16 mouse cellular contexts compared by ENCODE assay signal in the genomic region with DNA sequence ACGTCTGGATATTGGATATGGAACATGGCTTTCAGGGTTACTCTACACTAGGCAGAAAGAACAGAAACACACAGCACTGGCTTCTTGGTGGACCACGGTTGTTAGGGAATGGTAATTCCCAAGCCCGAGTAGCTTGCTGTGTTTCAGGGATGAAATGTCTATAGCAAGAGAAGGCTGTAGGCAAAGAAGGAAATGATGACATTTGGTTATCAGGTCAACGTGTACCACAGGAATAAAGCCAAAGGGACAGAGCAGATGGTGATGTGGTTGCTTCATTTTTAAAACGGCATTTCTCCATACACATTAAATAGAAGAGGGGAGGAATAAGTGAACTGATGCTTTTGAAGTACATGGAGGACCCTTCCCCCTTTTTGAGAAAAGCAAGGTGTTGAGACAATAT.
"Had no signal": no experiment of that assay in that cellular context is flagged by ENCODE, and none has a peak within 500 bp of the region (broad histone marks: within the 10 kb centered on the region; RNA-seq: fewer than 3 reads in every experiment).

No protein-coding gene starts in this region.

- ATAC-seq: lung, postnatal 0 days; midbrain, embryonic 13.5 days; midbrain, embryonic 15.5 days had no signal

- DNase-seq: lung, postnatal 14 days; lung, postnatal 36 days; right cerebral cortex, postnatal 14 days; thymus, adult 2 months; thymus, postnatal 25 days; thymus, postnatal 4 days had no signal

- H3K27ac ChIP-seq: lung, embryonic 15.5 days; macrophage; midbrain, embryonic 13.5 days; midbrain, embryonic 15.5 days; neural tube, embryonic 12.5 days; stomach, embryonic 15.5 days; stomach, postnatal 0 days had no signal

- H3K4me2 ChIP-seq: lung, embryonic 15.5 days; midbrain, embryonic 11.5 days; midbrain, embryonic 13.5 days; midbrain, embryonic 15.5 days; neural tube, embryonic 12.5 days; stomach, embryonic 15.5 days had no signal

- H3K36me3 ChIP-seq: lung, embryonic 15.5 days; midbrain, embryonic 13.5 days; midbrain, embryonic 15.5 days; neural tube, embryonic 12.5 days; stomach, embryonic 15.5 days had no signal

- H3K4me3 ChIP-seq: lung, embryonic 15.5 days; megakaryocyte, embryonic 14.5 days; midbrain, embryonic 13.5 days; midbrain, embryonic 15.5 days; neural tube, embryonic 12.5 days; stomach, embryonic 15.5 days had no signal

- H3K27me3 ChIP-seq: lung, embryonic 15.5 days; megakaryocyte, embryonic 14.5 days; midbrain, embryonic 13.5 days; midbrain, embryonic 15.5 days; neural tube, embryonic 12.5 days; stomach, embryonic 15.5 days had no signal

- H3K9me3 ChIP-seq: lung, embryonic 15.5 days; midbrain, embryonic 13.5 days; midbrain, embryonic 15.5 days; neural tube, embryonic 12.5 days; stomach, embryonic 15.5 days had no signal

- H3K9ac ChIP-seq: lung, embryonic 15.5 days; midbrain, embryonic 13.5 days; midbrain, embryonic 15.5 days; neural tube, embryonic 12.5 days; stomach, embryonic 15.5 days had no signal

- H3K4me1 ChIP-seq: lung, embryonic 15.5 days; megakaryocyte, embryonic 14.5 days; midbrain, embryonic 13.5 days; midbrain, embryonic 15.5 days; neural tube, embryonic 12.5 days; stomach, embryonic 15.5 days had no signal
